Mouse (Mus musculus) gastrocnemius, postnatal 36 days (tissue): ENCODE measurements around the gene Cym. TPM values are rescaled to one million over a fixed set of nuclear protein-coding genes. Genes with fewer than 3 reads are reported as not detected.

Experiments
- DNase-seq, 2 experiments: peaks; one replicate each; pipeline ENCODE4 v3.0.0; 2022
- intact Hi-C: fragments of 180-260 bp; cut with DNase I; formaldehyde crosslinking; loops from one replicate; pipeline ENCODE4 v1.15.1; 2025
- total RNA-seq, 2 experiments: library from RNA; stranded (reverse); gene quantifications; 2 replicates each; pipeline ENCODE4 v1.2.3; 2021

Cym gene
- total RNA-seq, 2 experiments from 2014 or later = not detected

DNA sequence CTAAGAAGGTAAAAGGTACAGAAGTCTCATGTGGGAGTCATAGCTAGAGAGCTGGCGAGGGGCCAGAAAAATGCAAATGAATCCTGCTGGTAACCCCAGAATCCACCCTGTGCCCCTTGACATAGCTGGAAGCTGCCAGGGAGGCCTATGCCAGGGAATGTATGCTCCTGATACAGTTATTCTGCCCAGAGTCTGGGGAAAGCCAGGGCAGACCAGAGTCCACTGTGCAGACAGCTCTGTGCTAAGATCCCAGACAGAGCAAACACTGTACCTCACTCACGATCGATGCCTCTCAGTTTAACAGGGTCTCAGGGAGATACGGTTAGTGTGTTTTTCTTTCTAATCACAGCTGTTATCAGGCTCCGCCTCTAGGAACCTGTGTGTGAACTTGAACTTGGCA lies 8.3 kb upstream of the Cym start:
- intact Hi-C loops = loop anchor here (10.0 kb wide), 1 partner anchor 125 kb away; no protein-coding TSS in a partner anchor
- no peak for DNase-seq

- intact Hi-C loops = no loop called here
- DNase-seq = no peak
Measured at GRCm38 (mm10) chr3:107229221-107229620, 7.7 kb upstream of the Cym start.

- no peak for DNase-seq
- intact Hi-C loops = no loop called here
Measured at GRCm38 (mm10) chr3:107225820-107226219, 4.3 kb upstream of the Cym start.

GRCm38 (mm10) chr3:107223230-107223629 lies 1.7 kb upstream of the Cym start:
- DNase-seq = no peak
- intact Hi-C loops = no loop called here

DNA sequence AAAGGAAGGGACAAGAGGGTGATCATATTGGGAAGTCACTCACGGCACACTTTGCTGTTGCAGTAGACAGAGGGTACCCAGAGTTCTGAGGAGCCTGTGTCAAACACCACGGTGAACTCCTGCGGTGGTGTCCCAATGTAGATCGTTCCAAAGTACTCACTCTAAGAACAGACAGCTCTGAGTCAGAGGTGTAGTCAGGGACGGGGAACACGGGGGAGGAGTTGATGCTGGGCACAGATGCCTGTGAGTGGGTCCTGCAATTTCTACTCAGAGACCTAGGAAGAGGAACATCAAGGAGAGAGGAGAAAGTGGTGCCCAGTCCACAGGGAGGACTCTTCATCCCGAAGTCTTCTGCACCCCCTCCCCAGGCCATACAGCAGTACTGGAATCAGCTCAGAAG lies 3.0 kb downstream of the Cym start:
- intact Hi-C loops = no loop called here

GRCm38 (mm10) chr3:107217101-107217480 lies 4.4 kb downstream of the Cym start:
- no peak for DNase-seq
- intact Hi-C loops = no loop called here

More for the DNA sequence above, 3.0 kb downstream of the Cym start:
- no peak for DNase-seq

DNA sequence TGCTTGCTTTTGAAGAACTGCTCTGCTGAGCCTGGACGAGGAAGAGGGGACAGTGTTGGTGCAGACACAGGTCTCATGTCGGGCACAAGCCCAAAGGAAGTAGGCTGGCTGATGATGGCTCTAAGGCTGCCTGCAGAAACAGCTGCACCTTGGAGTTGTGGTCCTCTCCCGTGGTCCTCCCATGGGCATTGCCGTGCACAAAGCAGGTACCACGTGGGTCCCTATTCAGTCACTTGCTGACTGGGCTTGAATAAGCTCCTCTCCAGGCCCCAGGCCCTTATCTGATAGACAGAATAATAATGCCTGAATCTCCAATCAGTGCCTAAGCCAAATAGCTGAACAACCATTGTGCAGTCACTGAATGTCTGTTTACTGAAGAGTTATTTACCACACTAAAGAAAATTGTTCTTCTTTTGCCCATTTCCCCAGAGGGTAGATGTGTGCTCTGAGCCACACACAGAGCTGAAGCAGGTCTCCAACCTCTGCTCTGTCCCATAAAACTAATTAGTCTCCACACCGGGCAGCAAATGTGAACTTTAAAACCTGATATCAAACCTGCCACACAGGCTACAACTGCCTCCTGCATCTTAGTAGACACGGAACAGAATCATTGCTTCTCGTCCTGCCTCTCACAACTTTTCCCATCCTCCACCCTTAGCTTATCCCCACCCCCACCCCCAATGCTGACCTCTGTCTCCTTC lies 5.0 kb downstream of the Cym start:
- intact Hi-C loops = no loop called here

GRCm38 (mm10) chr3:107214606-107215005 lies 6.9 kb downstream of the Cym start:
- intact Hi-C loops = no loop called here
- DNase-seq = no peak

More for the DNA sequence above, 5.0 kb downstream of the Cym start:
- no peak for DNase-seq

GRCm38 (mm10) chr3:107207625-107208253 lies 13.8 kb downstream of the Cym start:
- intact Hi-C loops = loop anchor here (10.0 kb wide), 1 partner anchor 257 kb away; no protein-coding TSS in a partner anchor
- DNase-seq = no peak

DNA sequence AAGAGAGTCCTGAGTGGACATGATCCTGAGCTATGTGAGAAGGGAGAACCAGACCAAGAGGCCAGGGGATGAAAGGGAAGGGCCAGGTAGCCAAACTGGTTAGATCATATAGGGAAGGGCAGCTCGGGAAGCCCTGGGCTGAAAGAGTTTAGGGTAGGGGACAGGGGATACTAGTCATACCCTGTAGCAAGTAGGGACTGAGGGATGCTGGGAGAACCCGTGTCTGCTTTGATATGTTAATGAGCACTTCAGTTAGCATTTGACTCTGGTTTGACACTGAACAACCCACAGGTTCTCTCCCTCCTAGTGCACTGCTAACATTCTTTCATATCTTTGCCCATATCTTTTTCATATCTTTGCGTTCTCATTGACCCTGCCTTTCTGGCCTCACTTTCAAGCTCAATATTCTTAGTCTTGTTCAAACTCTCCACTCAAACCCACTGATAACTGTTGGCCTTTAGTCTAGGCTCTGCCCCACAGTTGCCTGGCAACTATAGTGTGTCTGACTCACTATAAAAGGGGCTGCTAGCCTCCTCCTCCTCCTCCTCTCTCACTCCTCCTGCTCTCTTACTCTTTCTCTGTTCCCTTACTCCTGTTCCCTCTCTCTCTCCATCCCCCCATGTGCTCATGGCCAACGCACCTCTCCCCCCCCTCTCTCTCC lies 14.9 kb downstream of the Cym start:
- no peak for DNase-seq
- intact Hi-C loops = loop anchor here (10.0 kb wide), 1 partner anchor 258 kb away; no protein-coding TSS in a partner anchor

DNA sequence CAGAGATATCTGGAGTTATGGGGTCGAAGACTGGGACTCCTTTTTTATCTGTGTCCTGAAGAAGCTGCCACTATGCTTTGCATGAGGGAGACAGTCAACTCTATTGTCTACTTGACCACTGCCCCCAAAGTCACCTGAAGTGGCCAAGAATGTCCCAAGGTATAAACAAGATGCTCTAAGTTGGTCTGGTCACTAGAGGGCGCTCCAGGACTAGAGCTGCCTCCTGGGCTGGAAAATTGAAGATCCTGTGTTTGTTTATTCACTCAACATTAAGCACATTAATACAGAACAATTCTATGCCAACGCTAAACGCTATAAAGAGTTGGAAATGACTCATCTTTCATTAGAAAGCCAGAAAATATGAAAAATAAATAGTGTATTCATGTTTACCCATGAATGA lies 15.5 kb downstream of the Cym start:
- intact Hi-C loops = loop anchor here (10.0 kb wide), 1 partner anchor 259 kb away; no protein-coding TSS in a partner anchor
- peak; percentile 46 to 66 for DNase-seq

GRCm38 (mm10) chr3:107205170-107205569 lies 16.4 kb downstream of the Cym start:
- intact Hi-C loops = loop anchor here (10.0 kb wide), 1 partner anchor 260 kb away; no protein-coding TSS in a partner anchor
- DNase-seq = no peak

- no peak for DNase-seq
- intact Hi-C loops = loop anchor here (10.0 kb wide), 1 partner anchor 260 kb away; no protein-coding TSS in a partner anchor
Measured at GRCm38 (mm10) chr3:107204413-107204812, 17.1 kb downstream of the Cym start.

GRCm38 (mm10) chr3:107201310-107202180 lies 20.0 kb downstream of the Cym start:
- DNase-seq = no peak
- intact Hi-C loops = loop anchor here (10.0 kb wide), 1 partner anchor 263 kb away; no protein-coding TSS in a partner anchor

GRCm38 (mm10) chr3:107188226-107188899 lies 33.2 kb downstream of the Cym start:
- intact Hi-C loops = loop anchor here (1.0 kb wide), 1 partner anchor 92 kb away; no protein-coding TSS in a partner anchor
- DNase-seq = no peak

- intact Hi-C loops = no loop called here
- DNase-seq = no peak
Measured at GRCm38 (mm10) chr3:107187022-107187421, 34.5 kb downstream of the Cym start.

GRCm38 (mm10) chr3:107185597-107185996 lies 35.9 kb downstream of the Cym start:
- intact Hi-C loops = no loop called here
- no peak for DNase-seq

DNA sequence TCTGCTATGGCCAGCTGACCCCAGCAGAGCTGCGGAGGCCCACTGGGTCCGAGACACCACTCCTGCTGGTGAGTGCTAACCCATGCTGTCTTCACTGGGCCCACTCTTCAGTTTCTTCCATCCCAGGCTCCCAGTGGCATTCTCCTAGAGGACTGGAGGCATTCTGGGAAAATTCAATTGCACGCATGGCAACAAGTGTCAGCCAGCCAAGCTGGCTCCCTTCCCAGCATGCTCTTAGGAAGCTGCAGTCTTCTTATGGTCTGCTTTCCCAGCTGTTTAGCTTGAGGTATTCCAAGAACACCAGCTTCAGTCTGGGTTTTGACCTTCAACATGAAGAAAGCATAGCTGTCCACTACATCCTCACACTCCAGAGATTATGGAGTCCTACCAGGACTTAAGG lies 38.4 kb downstream of the Cym start:
- intact Hi-C loops = no loop called here
- no peak for DNase-seq

DNA sequence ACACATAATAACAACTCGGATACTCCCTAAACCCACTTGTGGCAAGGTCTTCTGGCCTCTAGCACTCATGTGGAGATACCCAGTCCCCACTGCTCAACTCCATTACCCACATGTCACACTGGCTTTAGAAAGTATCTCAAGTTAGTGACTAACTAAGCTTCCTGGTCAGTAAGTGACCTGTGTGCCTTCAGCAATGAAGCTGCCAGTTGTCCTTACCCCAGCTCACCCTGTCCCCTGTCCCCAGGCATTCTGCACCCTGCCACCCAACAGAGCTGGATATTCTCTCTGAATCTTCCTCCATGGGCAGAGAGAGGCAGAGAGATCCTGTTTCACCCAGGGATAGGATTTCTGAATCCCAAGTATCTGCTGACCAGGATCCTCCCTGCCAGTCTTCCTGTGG lies 38.8 kb downstream of the Cym start, which contains the start of gene Kcna10:
Kcna10 (plus strand) TSS at position 301 of the 400 bp plus-strand sequence.
- intact Hi-C loops = no loop called here
- DNase-seq = no peak

GRCm38 (mm10) chr3:107180860-107181259 lies 40.7 kb downstream of the Cym start:
- intact Hi-C loops = no loop called here
- DNase-seq = no peak
